In the genomic region with DNA sequence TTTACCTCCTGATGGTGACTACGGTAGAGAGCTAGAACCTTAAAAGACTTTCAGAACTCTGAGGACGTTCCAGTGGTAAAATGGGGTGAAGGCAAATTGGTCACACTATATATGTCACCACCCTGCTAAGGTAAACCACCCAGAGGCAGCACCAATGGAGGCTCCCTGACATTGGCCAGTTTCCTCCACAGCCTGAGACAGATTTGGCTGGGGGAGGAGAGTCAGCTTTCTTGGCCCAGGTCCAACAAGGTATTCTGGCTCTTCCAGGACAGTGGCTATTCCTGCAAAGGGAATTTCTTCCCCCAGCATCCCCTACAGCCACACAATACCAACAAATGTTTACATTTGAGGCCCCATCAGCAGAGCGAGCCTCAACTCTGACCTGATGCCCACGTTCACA, we compare ENCODE assay signal across 26 mouse cellular contexts. TPM values are rescaled to one million over a fixed set of nuclear protein-coding genes. Genes with fewer than 3 reads are reported as not detected.
A peak's percentile ranks its signal among the peaks of the same experiment; 100 is the strongest.
DNase-seq lines count a peak whose midpoint lies in the region; ATAC-seq and TF ChIP-seq lines count a peak whose summit lies in the region.
"Had no signal": no experiment of that assay in that cellular context is flagged by ENCODE, and none has a peak within 500 bp of the region (broad histone marks: within the 10 kb centered on the region; RNA-seq: fewer than 3 reads in every experiment).

No protein-coding gene starts in this region.

- no peaks in the 10 kb centered on the region for H3K27me3 ChIP-seq in lung, embryonic 14.5 days (ENCODE audit: insufficient read depth, low read length)
- H3K27me3 ChIP-seq in kidney, adult 2 months (replicated peaks; ENCODE audit: control insufficient read depth, insufficient read depth, low read length) = no peaks in the 10 kb centered on the region
- H3K27me3 ChIP-seq in kidney, embryonic 16.5 days (ENCODE audit: insufficient read depth, low read length) = no peaks in the 10 kb centered on the region
- H3K27me3 ChIP-seq: embryonic facial prominence, embryonic 13.5 days; neural tube, embryonic 12.5 days had no signal

- TF ChIP-seq POLR2A in kidney, adult 2 months (IDR thresholded peaks at IDR 0.05; ENCODE audit: low read depth, low read length) = no peak

- H3K36me3 ChIP-seq in lung, embryonic 14.5 days (ENCODE audit: insufficient read depth) = no peaks in the 10 kb centered on the region
- H3K36me3 ChIP-seq in kidney, adult 2 months (ENCODE audit: control insufficient read depth, insufficient read depth, low read length) = no peaks in the 10 kb centered on the region
- no peaks in the 10 kb centered on the region for H3K36me3 ChIP-seq in kidney, embryonic 16.5 days (ENCODE audit: insufficient read depth, low read length)
- H3K36me3 ChIP-seq: embryonic facial prominence, embryonic 13.5 days; forebrain, embryonic 10.5 days; hindbrain, embryonic 12.5 days; liver, embryonic 13.5 days; neural tube, embryonic 12.5 days had no signal

- no peak overlapping the region for H3K27ac ChIP-seq in lung, embryonic 14.5 days (ENCODE audit: low read depth)
- H3K27ac ChIP-seq in kidney, adult 2 months (ENCODE audit: insufficient read depth, low read depth, low read length) = peak overlapping the region; percentile 99
- peak overlapping the region; percentile 98 for H3K27ac ChIP-seq in kidney, embryonic 16.5 days (ENCODE audit: low read length)
- H3K27ac ChIP-seq: embryonic facial prominence, embryonic 13.5 days; forebrain, embryonic 10.5 days; hindbrain, embryonic 12.5 days; layer of hippocampus, adult 2 months; liver, embryonic 13.5 days; neural tube, embryonic 12.5 days had no signal

- no peaks in the 10 kb centered on the region for H3K9me3 ChIP-seq in lung, embryonic 14.5 days (ENCODE audit: low read depth, low read length)
- no peaks in the 10 kb centered on the region for H3K9me3 ChIP-seq in kidney, embryonic 16.5 days (ENCODE audit: low read length)
- H3K9me3 ChIP-seq: embryonic facial prominence, embryonic 13.5 days; forebrain, embryonic 10.5 days; hindbrain, embryonic 12.5 days; liver, embryonic 13.5 days; neural tube, embryonic 12.5 days had no signal

- WGBS in lung, embryonic 14.5 days = 59% methylated on average over 4 of the region's 4 CpGs
- WGBS in kidney, adult 2 months = 36% methylated on average over 4 of the region's 4 CpGs
- WGBS in kidney, embryonic 16.5 days = 41% methylated on average over 4 of the region's 4 CpGs

- no peak for TF ChIP-seq CTCF in lung, embryonic 14.5 days (IDR thresholded peaks at IDR 0.05; ENCODE audit: low read depth)
- TF ChIP-seq CTCF in kidney, adult 2 months (conservative IDR thresholded peaks at IDR 0.05; ENCODE audit: insufficient read depth, insufficient read length, low read depth, low read length) = no peak

- no peak for ATAC-seq in lung, embryonic 14.5 days (ENCODE audit: insufficient read depth)
- no peak for ATAC-seq in kidney, embryonic 16.5 days (ENCODE audit: low FRiP score, low TSS enrichment)
- ATAC-seq: forebrain, embryonic 16.5 days; intestine, postnatal 0 days; midbrain, embryonic 16.5 days had no signal

- H3K4me2 ChIP-seq in lung, embryonic 14.5 days = no peak overlapping the region
- peak overlapping the region; percentile 48 for H3K4me2 ChIP-seq in kidney, embryonic 16.5 days (replicated peaks; ENCODE audit: low read depth, low read length)
- H3K4me2 ChIP-seq: embryonic facial prominence, embryonic 13.5 days; hindbrain, embryonic 12.5 days; liver, embryonic 13.5 days; neural tube, embryonic 12.5 days had no signal

- H3K4me1 ChIP-seq in lung, embryonic 14.5 days (ENCODE audit: insufficient read depth) = no peaks in the 10 kb centered on the region
- peaks cover 36% of the 10 kb centered on the region for H3K4me1 ChIP-seq in kidney, adult 2 months (ENCODE audit: control insufficient read depth, insufficient read depth, low read length)
- peaks cover 38% of the 10 kb centered on the region for H3K4me1 ChIP-seq in kidney, embryonic 16.5 days (ENCODE audit: insufficient read depth, low read length)

- H3K4me3 ChIP-seq in lung, embryonic 14.5 days (ENCODE audit: low read depth, low read length) = no peak overlapping the region
- no peak overlapping the region for H3K4me3 ChIP-seq in kidney, adult 2 months (ENCODE audit: insufficient read depth, low read depth, low read length)
- H3K4me3 ChIP-seq in kidney, embryonic 16.5 days (ENCODE audit: low read length) = peak overlapping the region; percentile 19
- H3K4me3 ChIP-seq: embryonic facial prominence, embryonic 13.5 days; forebrain, embryonic 10.5 days; hindbrain, embryonic 12.5 days; layer of hippocampus, adult 2 months; liver, embryonic 13.5 days; myocyte; neural tube, embryonic 12.5 days had no signal

- peak; percentile 4 for DNase-seq in lung, embryonic 14.5 days
- no peak for DNase-seq in lung, postnatal 25 days (ENCODE audit: low spot score)
- DNase-seq in kidney, adult 2 months = peak; percentile 63
- DNase-seq in kidney, postnatal 36 days = peak; percentile 46 to 58
- DNase-seq in left cerebral cortex, adult 9 months (ENCODE audit: low spot score in 2 of 2) = no peak
- no peak for DNase-seq in spleen, postnatal 14 days (ENCODE audit: low spot score in 2 of 2)
- DNase-seq: adrenal gland, adult 8-10 months; B cell, adult 2 months; cerebellum, adult 8-10 months; gastrocnemius, postnatal 10 days; left cerebral cortex, postnatal 4 days; liver, embryonic 13.5 days; lung, adult 18-20 months; lung, postnatal 10 days; thymus, postnatal 4 days had no signal

- no peak overlapping the region for H3K9ac ChIP-seq in lung, embryonic 14.5 days
- H3K9ac ChIP-seq in kidney, embryonic 16.5 days (replicated peaks; ENCODE audit: low read length) = peak overlapping the region; percentile 44; the same call in 1 of the 2 replicates
- H3K9ac ChIP-seq: embryonic facial prominence, embryonic 13.5 days; hindbrain, embryonic 12.5 days; liver, embryonic 13.5 days; neural tube, embryonic 12.5 days had no signal

RNA-seq across cellular contexts. Expression of a gene that starts 31.9 kb away (rescaled TPM):
- polyA plus RNA-seq in lung, embryonic 14.5 days (2014; fragmentation: Nextera tagmentation; extraction: Ambion mirVana) = 10.9 and 11.4 TPM in 2 replicates
- 161 and 172 TPM in 2 replicates for polyA plus RNA-seq in kidney, adult 2 months (2012; rRNA removed)
- 90.9 and 104 TPM in 2 replicates for polyA plus RNA-seq in kidney, embryonic 16.5 days (2015; fragmentation: Nextera tagmentation; extraction: Ambion mirVana)
- polyA plus RNA-seq: embryonic facial prominence, embryonic 13.5 days; forebrain, embryonic 10.5 days; myocyte; thymus, postnatal 0 days had no signal

Comparison
In these comparisons a context has a peak if more than half of its experiments do, and no peak if none do; other contexts are left out.
1. DNase-seq: peak in lung, embryonic 14.5 days (single experiment), kidney, adult 2 months (single experiment) and kidney, postnatal 36 days (2 of 2); none in lung, postnatal 25 days (single experiment), left cerebral cortex, adult 9 months (0 of 2) and spleen, postnatal 14 days (0 of 2).